Mouse (Mus musculus) adrenal gland, postnatal 25 days (tissue): Measurements from ENCODE around the gene Sspn. TPM values are rescaled to one million over a fixed set of nuclear protein-coding genes. Genes with fewer than 3 reads are reported as not detected.

Experiments used
- total RNA-seq: library from RNA; stranded (reverse); gene quantifications from 2 replicates; pipeline ENCODE4 v1.2.3, GENCODE M21; 2021

Sspn gene
- total RNA-seq, 1 experiment from 2014 or later: 18.3 TPM

Other genes with a start within 250 kb of the Sspn start
- gene Rassf8, start 184.9 kb upstream of the Sspn start, total RNA-seq: 105 and 107 TPM in 2 replicates
- 12.3 and 16.2 TPM in 2 replicates for gene Bhlhe41, start 66.1 kb upstream of the Sspn start, total RNA-seq